ENCODE assay signal across 9 mouse cellular contexts in the genomic region with DNA sequence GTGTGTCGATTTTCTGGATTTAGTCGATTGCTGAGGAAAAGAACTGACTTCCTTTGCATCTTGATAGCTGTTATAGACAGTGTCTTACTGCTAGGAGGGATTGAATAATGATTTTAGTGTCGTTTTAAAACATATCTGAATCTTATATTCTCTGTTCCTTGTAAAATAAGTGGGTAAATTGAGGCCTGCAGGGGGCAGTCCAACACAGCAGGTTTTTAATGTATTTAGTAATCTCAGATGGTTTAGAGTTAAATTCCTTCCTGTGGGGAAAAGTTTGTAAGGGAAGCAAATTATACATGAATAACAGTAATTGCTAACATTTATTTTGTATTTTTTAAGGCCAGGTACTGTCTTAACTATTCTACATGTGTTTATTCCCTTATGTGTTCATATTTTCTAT.
DNase-seq lines count a peak whose midpoint lies in the region; ATAC-seq and TF ChIP-seq lines count a peak whose summit lies in the region.
"Had no signal": no experiment of that assay in that cellular context is flagged by ENCODE, and none has a peak within 500 bp of the region (broad histone marks: within the 10 kb centered on the region; RNA-seq: fewer than 3 reads in every experiment).

No protein-coding gene starts in this region.

- H3K27ac ChIP-seq in limb, embryonic 14.5 days (replicated peaks; ENCODE audit: low read depth, low read length) = no peak overlapping the region
- H3K27ac ChIP-seq: heart, embryonic 13.5 days had no signal

- DNase-seq in cerebellum, postnatal 10 days = peak; percentile 66 to 70
- DNase-seq in cerebellum, adult 9-11 months = no peak
- peak; percentile 34 for DNase-seq in left cerebral cortex, adult 11 months (ENCODE audit: low spot score)
- no peak for DNase-seq in left cerebral cortex, postnatal 36 days (ENCODE audit: low spot score in 2 of 2)
- DNase-seq in R1 (ENCODE audit: low read depth, low spot score) = peak; percentile 35
- peak; percentile 46 to 64 for DNase-seq in frontal cortex, postnatal 36 days (ENCODE audit: low spot score in 2 of 2)
- peak; percentile 68 for DNase-seq in limb, embryonic 14.5 days (ENCODE audit: low spot score)
- peak; percentile 63 for DNase-seq in thymus, postnatal 0 days (ENCODE audit: low spot score)

- H3K9me3 ChIP-seq in limb, embryonic 14.5 days (ENCODE audit: control insufficient read depth, low read length) = no peaks in the 10 kb centered on the region
- H3K9me3 ChIP-seq: heart, embryonic 13.5 days had no signal

- 52% methylated on average over 3 of the region's 3 CpGs for WGBS in limb, embryonic 14.5 days

- intact Hi-C loops in left cerebral cortex, postnatal 36 days (cut with DNase I) = loop anchor here (1.0 to 5.0 kb wide), 3 partner anchors 129 to 717 kb away; no protein-coding TSS in a partner anchor

- no peak overlapping the region for H3K4me3 ChIP-seq in limb, embryonic 14.5 days (replicated peaks; ENCODE audit: low read length)
- H3K4me3 ChIP-seq: heart, embryonic 13.5 days had no signal

- H3K27me3 ChIP-seq in limb, embryonic 14.5 days (ENCODE audit: control insufficient read depth, insufficient read depth, low read length) = no peaks in the 10 kb centered on the region
- H3K27me3 ChIP-seq: heart, embryonic 13.5 days had no signal

- H3K36me3 ChIP-seq in limb, embryonic 14.5 days (ENCODE audit: control insufficient read depth, insufficient read depth, low read length) = 0 out of 2 replicates have a peak, but pooled peaks cover 6% of the 10 kb centered on the region
- H3K36me3 ChIP-seq: heart, embryonic 13.5 days had no signal

- H3K4me2 ChIP-seq in limb, embryonic 14.5 days (replicated peaks; ENCODE audit: low read depth, low read length, severe bottlenecking) = no peak overlapping the region
- H3K4me2 ChIP-seq: heart, embryonic 13.5 days had no signal

- no peak overlapping the region for H3K9ac ChIP-seq in limb, embryonic 14.5 days (ENCODE audit: low read depth, low read length, severe bottlenecking)
- H3K9ac ChIP-seq: heart, embryonic 13.5 days had no signal

- no peaks in the 10 kb centered on the region for H3K4me1 ChIP-seq in limb, embryonic 14.5 days (ENCODE audit: control insufficient read depth, insufficient read depth, low read length)

- TF ChIP-seq POLR2A in limb, embryonic 14.5 days (IDR thresholded peaks at IDR 0.05; ENCODE audit: borderline replicate concordance, extremely low read depth, insufficient read depth, insufficient read length) = no peak

- ATAC-seq in limb, embryonic 14.5 days (ENCODE audit: low FRiP score, low read depth) = no peak

Comparison
In these comparisons a context has a peak if more than half of its experiments do, and no peak if none do; other contexts are left out.
1. DNase-seq: peak in cerebellum, postnatal 10 days (2 of 2), left cerebral cortex, adult 11 months (single experiment), R1 (single experiment), frontal cortex, postnatal 36 days (2 of 2), limb, embryonic 14.5 days (single experiment) and thymus, postnatal 0 days (single experiment); none in cerebellum, adult 9-11 months (single experiment) and left cerebral cortex, postnatal 36 days (0 of 2).